Mouse (Mus musculus) inflammation-experienced regulatory T-cells, adult 6 months (primary cell): ENCODE data around the gene Olfr166. TPM values are rescaled to one million over a fixed set of nuclear protein-coding genes. Genes with fewer than 3 reads are reported as not detected.
"Not testable (repeated sequence)": the region's sequence is repeated elsewhere in the genome, so short reads cannot be mapped to it uniquely, and the experiment has no call there.

Source experiments
- ATAC-seq: one replicate; pipeline ENCODE4 v1.8.0; 2017
- polyA plus RNA-seq, 3 experiments: library from polyadenylated mRNA; unstranded; fragments of 100-300 nt; shearing (Covaris generic); gene quantifications; one replicate each; pipeline ENCODE4 v1.2.1; 2017

The Olfr166 gene
- not detected for polyA plus RNA-seq

DNA sequence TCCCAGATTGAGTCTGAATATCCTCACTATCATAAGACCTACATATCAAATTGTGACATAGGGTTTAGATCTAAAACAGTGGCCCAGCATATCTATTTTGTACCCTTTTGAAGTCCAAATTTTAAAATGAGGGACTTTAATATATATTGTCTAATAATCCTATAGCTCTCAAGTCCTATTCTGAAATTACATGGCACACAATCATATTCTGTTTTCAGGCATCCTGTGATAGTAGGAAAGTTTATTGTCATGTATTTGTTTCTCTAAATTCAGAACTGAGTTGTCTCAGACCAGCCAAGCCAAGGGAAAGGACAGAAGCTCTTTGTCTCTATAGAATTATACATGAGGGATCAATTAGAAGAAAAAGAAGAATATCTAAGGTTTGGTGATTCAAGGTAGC, at the start of gene Olfr166:
Gene Olfr166, plus strand, starts transcription at position 301 of the 400 bp plus-strand sequence.
- no peak for ATAC-seq

DNA sequence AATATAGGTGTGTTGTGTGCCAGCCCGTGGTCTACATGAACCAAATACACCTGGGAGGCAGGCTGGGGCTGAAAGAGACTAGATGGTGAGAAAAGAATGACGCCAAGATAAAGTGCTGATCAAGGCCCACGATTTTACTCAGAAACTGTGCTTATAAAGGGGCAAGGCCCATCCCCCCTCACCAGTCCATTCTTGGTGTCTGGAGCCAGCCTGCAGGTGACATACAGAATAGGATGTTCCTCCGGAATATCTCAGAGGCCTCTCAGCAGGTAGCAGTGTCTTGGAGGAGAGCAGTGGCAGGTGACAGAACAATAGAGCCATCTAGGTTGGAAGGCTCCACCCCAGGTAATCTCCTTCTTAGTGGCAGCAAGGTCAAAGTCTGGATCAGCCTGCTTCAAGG, 24.8 kb upstream of the Olfr166 start:
- not testable (repeated sequence) for ATAC-seq

DNA sequence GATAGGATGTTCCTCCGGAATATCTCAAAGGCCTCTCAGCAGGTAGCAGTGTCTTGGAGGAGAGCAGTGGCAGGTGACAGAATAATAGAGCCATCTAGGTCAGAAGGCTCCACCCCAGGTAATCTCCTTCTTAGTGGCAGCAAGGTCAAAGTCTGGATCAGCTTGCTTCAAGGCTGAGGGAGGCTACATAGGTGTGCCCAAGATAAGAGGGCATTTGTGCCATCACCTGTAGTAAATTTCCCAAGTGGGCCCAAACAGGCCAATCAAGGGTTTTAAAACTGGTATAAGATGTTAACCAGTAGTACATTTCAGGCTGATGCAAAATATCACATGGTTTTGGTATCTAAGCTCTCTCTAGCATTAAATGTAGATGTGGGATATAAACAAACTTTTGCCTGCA, 19.1 kb upstream of the Olfr166 start:
- no peak for ATAC-seq

DNA sequence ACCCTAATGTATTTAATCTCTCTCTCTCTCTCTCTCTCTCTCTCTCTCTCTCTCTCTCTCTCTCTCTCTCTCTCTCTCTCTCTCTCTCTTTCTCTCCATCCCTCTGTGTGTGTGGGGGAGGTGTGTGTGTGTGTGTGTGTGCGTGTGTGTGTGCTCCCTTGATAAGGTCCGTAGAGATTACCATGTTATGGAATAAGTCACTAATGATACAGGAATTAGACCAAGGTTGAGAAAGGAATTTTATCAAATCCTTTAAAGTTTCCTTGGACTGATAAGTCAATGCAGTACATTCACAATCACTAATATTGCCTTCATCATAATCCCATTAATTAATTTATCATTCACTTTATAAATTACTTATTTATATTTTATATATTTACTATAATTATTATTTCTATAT, 38.7 kb downstream of the Olfr166 start, which contains the start of gene Olfr167:
Gene Olfr167, minus strand, starts transcription at position 101 of the 400 bp plus-strand sequence.
- ATAC-seq: no peak

DNA sequence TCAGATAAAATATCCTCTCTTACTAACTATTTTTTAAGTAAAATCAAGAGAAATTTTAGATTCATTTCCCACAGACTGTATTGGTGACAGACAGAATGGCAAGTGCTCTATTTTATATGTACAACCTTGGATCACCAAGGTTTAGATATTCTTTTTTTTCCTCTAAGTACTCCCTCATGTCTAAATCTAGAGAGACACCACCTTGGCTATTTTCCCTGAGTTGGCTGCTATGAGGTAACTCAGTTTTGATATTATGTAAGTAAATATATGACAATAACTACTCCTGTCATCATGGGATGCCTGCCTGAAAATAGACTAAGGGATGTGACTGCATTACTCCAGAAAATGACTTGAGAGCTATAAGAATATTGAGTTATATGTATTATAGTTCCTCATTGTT, 52.0 kb downstream of the Olfr166 start, which contains the start of gene Olfr168:
Gene Olfr168, minus strand, starts transcription at position 101 of the 400 bp plus-strand sequence.
- ATAC-seq: no peak

Other genes starting within 250 kb of the Olfr166 start
- not detected for gene Olfr164, start 169.6 kb upstream of the Olfr166 start, polyA plus RNA-seq
- gene Olfr165, start 60.6 kb upstream of the Olfr166 start, polyA plus RNA-seq: not detected
- gene Olfr167, start 38.6 kb downstream of the Olfr166 start, polyA plus RNA-seq: under 1 TPM in 1 of 3 experiments, not detected in 2; 0.05 TPM
- gene Olfr168, start 51.9 kb downstream of the Olfr166 start, polyA plus RNA-seq: not detected
- gene Olfr169, start 88.1 kb downstream of the Olfr166 start, polyA plus RNA-seq: not detected
- gene Olfr170, start 128.2 kb downstream of the Olfr166 start, polyA plus RNA-seq: not detected
- gene Olfr171, start 146.2 kb downstream of the Olfr166 start, polyA plus RNA-seq: not detected
- not detected for gene Lamp3, start 222.7 kb downstream of the Olfr166 start, polyA plus RNA-seq